Mouse (Mus musculus): ENCODE measurements around the gene Gm10778. TPM values are rescaled to one million over a fixed set of nuclear protein-coding genes. Genes with fewer than 3 reads are reported as not detected.
"Not testable (repeated sequence)": the region's sequence is repeated elsewhere in the genome, so short reads cannot be mapped to it uniquely, and the experiment has no call there.

Gene Gm10778
- polyA plus RNA-seq, 2 experiments = 2.8 to 3.8 TPM

DNA sequence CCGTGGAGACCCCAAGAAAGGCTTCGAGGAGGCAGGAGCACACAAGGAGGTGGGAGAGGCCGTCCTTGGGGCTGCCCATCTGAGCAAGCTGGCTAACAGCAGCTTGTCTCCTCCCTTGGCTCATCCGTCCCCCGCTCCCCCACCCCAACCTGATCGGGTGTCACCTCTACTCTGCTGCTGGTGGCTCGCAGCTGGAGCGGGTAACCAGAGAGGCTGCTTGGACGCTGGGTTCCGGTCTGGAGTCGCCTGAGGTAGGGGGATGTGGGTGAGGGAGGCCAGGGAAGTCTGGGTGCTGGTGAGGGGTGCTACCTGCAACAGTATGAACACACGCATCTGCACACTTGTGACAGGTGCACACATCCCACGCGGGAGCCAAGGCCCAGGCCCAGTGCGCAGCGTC, 20.5 kb upstream of the Gm10778 start, which contains the start of gene Ankrd24:
Ankrd24 (plus strand) TSS at position 151 of the 400 bp plus-strand sequence.
- TF ChIP-seq POLR2A (IDR thresholded peaks at IDR 0.05; ENCODE audit: borderline replicate concordance, extremely low read depth, insufficient read depth, insufficient read length) = no peak
- Histone ChIP-seq H3K4me2 (replicated peaks; ENCODE audit: low read depth, low read length, severe bottlenecking) (peak within 1 kb of the TSS; percentile 69), H3K9ac (ENCODE audit: low read depth, low read length, severe bottlenecking) (peak within 1 kb of the TSS; percentile 67), H3K36me3 (ENCODE audit: control insufficient read depth, insufficient read depth, low read length) (peaks cover 28% of the 10 kb centered on the region), H3K4me1 (ENCODE audit: control insufficient read depth, insufficient read depth, low read length) (peaks cover 13% of the 10 kb centered on the region), H3K9me3 (ENCODE audit: control insufficient read depth, low read length) (no peaks in the 10 kb centered on the region), H3K27me3 (ENCODE audit: control insufficient read depth, insufficient read depth, low read length) (no peaks in the 10 kb centered on the region), H3K4me3 (replicated peaks; ENCODE audit: low read length) (peak within 1 kb of the TSS; percentile 65), H3K27ac (replicated peaks; ENCODE audit: low read depth, low read length) (peak within 1 kb of the TSS; percentile 85)
- WGBS = 72% methylated on average over 16 of the region's 16 CpGs
- ATAC-seq (ENCODE audit: low FRiP score, low read depth) = no peak
- no peak for DNase-seq (ENCODE audit: low spot score)

DNA sequence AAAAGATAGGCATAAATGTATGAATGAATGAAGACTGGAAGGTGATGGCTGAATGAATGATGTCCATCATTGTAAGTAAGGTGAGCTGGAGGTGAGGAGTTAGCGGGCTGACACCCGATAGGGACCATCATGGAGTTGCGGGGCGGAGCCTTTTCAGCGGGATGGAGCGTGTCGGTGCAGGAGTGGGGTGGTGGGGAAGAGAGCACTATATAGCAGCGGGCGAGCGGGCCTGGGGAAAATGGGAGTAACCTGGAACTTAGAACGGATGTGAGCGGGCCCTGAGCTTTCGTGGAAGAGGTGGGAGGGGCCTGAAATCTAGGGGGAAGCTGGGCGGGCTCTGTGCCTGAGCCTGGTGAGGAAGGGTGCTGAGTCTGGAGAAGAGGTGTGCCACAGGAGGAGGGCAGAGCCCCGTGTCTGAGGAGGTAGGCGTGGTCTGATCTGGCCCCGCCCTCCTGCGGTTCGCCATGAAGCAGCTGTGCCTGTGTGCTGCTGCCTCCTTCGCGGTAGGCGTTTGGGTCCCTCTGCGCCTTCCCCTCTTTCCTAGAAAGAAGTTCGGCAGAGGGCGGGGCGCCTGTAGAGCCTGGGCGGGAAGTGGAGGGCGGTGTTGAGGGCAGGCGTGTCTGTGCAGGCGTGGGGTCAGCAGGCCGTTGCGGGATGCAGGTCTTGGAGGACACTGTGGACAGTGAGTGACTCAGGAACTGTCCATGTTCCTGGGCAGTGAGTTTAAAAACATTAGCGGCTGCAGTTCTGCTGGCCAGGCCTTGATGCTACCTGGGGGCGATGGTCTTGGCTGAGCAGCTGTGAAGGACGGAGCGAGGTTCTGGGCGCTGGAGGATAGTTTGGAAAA, 15.4 kb upstream of the Gm10778 start:
- WGBS = 3% methylated on average over 33 of the region's 37 CpGs
- Histone ChIP-seq H3K4me3 (replicated peaks; ENCODE audit: low read length) (peak overlapping the region; percentile 45), H3K36me3 (ENCODE audit: control insufficient read depth, insufficient read depth, low read length) (no peaks in the 10 kb centered on the region), H3K27me3 (ENCODE audit: control insufficient read depth, insufficient read depth, low read length) (no peaks in the 10 kb centered on the region), H3K9me3 (ENCODE audit: control insufficient read depth, low read length) (no peaks in the 10 kb centered on the region), H3K9ac (ENCODE audit: low read depth, low read length, severe bottlenecking) (peak overlapping the region; percentile 55), H3K4me1 (ENCODE audit: control insufficient read depth, insufficient read depth, low read length) (peaks cover 3% of the 10 kb centered on the region; the same call in 1 of the 2 replicates), H3K27ac (replicated peaks; ENCODE audit: low read depth, low read length) (peak overlapping the region; percentile 79), H3K4me2 (replicated peaks; ENCODE audit: low read depth, low read length, severe bottlenecking) (peak overlapping the region; percentile 62)
- peak; percentile 89 for DNase-seq (ENCODE audit: low spot score)
- ATAC-seq (ENCODE audit: low FRiP score, low read depth) = peak; percentile 92
- no peak for TF ChIP-seq POLR2A (IDR thresholded peaks at IDR 0.05; ENCODE audit: borderline replicate concordance, extremely low read depth, insufficient read depth, insufficient read length)

DNA sequence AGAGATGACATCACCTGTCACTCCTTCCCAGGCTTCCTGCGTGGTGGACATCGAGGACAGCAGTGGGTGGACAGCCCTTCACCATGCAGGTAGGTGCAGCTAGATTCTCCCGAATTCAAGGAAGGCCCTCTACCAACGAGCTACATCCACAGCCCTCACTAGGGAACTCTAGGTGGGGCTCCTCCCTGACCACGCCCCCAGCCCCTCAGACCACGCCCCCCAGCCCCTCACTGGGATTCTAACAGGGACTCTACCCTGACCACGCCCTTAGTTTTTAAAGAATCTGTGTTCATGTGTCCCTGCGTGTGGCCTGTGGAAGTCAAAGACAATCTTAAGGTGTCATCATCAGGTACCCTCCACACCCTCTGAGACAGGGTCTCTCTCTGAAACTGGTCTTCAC, 12.5 kb upstream of the Gm10778 start:
- no peaks in the 10 kb centered on the region for H3K27me3 ChIP-seq (ENCODE audit: control insufficient read depth, insufficient read depth, low read length)
- 17% methylated on average over 8 of the region's 8 CpGs for whole genome bisulfite sequencing
- DNase-seq (ENCODE audit: low spot score) = no peak
- H3K4me3 ChIP-seq (replicated peaks; ENCODE audit: low read length) = no peak overlapping the region
- no peaks in the 10 kb centered on the region for H3K9me3 ChIP-seq (ENCODE audit: control insufficient read depth, low read length)
- no peak for TF ChIP-seq POLR2A (IDR thresholded peaks at IDR 0.05; ENCODE audit: borderline replicate concordance, extremely low read depth, insufficient read depth, insufficient read length)
- no peaks in the 10 kb centered on the region for H3K36me3 ChIP-seq (ENCODE audit: control insufficient read depth, insufficient read depth, low read length)
- H3K4me2 ChIP-seq (replicated peaks; ENCODE audit: low read depth, low read length, severe bottlenecking) = no peak overlapping the region
- H3K27ac ChIP-seq (replicated peaks; ENCODE audit: low read depth, low read length) = no peak overlapping the region
- no peak for ATAC-seq (ENCODE audit: low FRiP score, low read depth)
- no peak overlapping the region for H3K9ac ChIP-seq (ENCODE audit: low read depth, low read length, severe bottlenecking)
- H3K4me1 ChIP-seq (ENCODE audit: control insufficient read depth, insufficient read depth, low read length) = peaks cover 3% of the 10 kb centered on the region; the same call in 1 of the 2 replicates

DNA sequence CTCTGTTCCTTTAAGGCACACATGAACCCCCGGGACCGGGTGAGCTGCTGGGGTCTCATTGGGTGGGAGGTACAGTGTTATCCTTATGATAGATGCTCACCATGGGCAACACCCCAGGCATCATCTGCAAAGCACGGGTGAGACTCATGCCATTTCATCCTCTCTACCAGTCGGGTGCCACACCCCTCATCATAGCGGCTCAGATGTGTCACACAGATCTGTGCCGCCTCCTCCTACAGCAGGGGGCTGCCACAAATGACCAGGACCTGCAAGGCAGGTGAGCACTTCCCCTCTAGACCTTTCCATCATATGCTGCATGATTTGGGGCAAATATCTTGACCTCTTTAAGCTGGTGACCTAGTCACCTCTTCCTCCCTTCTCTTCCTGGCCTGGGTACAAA, 10.8 kb upstream of the Gm10778 start:
- Histone ChIP-seq H3K27ac (replicated peaks; ENCODE audit: low read depth, low read length) (no peak overlapping the region), H3K9ac (ENCODE audit: low read depth, low read length, severe bottlenecking) (no peak overlapping the region), H3K36me3 (ENCODE audit: control insufficient read depth, insufficient read depth, low read length) (no peaks in the 10 kb centered on the region), H3K4me3 (replicated peaks; ENCODE audit: low read length) (no peak overlapping the region), H3K4me2 (replicated peaks; ENCODE audit: low read depth, low read length, severe bottlenecking) (no peak overlapping the region), H3K9me3 (ENCODE audit: control insufficient read depth, low read length) (no peaks in the 10 kb centered on the region), H3K4me1 (ENCODE audit: control insufficient read depth, insufficient read depth, low read length) (peaks cover 14% of the 10 kb centered on the region), H3K27me3 (ENCODE audit: control insufficient read depth, insufficient read depth, low read length) (no peaks in the 10 kb centered on the region)
- no peak for ATAC-seq (ENCODE audit: low FRiP score, low read depth)
- no peak for DNase-seq (ENCODE audit: low spot score)
- WGBS = 73% methylated on average over 6 of the region's 6 CpGs
- TF ChIP-seq POLR2A (IDR thresholded peaks at IDR 0.05; ENCODE audit: borderline replicate concordance, extremely low read depth, insufficient read depth, insufficient read length) = no peak

DNA sequence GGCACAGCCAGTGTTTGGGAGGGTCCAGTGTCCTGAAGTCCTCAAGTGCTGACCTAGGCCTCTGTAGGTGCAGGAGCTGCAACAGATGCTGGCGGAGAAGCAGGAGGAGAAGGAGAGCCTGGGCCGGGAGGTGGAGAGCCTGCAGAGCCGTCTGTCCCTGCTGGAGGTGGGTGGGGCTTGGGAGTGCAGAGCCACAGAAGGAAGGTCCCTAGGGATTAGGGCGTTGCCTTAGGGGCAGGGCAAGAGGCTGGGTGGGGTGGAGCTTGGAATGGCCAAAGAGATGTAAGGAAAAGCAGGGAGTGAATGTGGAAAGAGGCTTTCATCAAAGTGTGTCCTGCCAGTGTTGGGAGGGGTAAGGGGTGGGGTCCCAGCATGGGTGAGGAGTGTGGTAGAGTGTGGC, 8.0 kb upstream of the Gm10778 start:
- peaks cover 13% of the 10 kb centered on the region for H3K4me1 ChIP-seq (ENCODE audit: control insufficient read depth, insufficient read depth, low read length)
- H3K9ac ChIP-seq (ENCODE audit: low read depth, low read length, severe bottlenecking); H3K4me3 ChIP-seq (replicated peaks; ENCODE audit: low read length); ATAC-seq (ENCODE audit: low FRiP score, low read depth); H3K4me2 ChIP-seq (replicated peaks; ENCODE audit: low read depth, low read length, severe bottlenecking); H3K27ac ChIP-seq (replicated peaks; ENCODE audit: low read depth, low read length); H3K27me3 ChIP-seq (ENCODE audit: control insufficient read depth, insufficient read depth, low read length); H3K9me3 ChIP-seq (ENCODE audit: control insufficient read depth, low read length); DNase-seq (ENCODE audit: low spot score); H3K36me3 ChIP-seq (ENCODE audit: control insufficient read depth, insufficient read depth, low read length): not testable (repeated sequence)
- 43% methylated on average over 4 of the region's 4 CpGs for WGBS

All from limb, embryonic 14.5 days (tissue).